Mouse (Mus musculus) heart, embryonic 11.5 days (tissue): ENCODE measurements around the gene Serpinh1. TPM values are rescaled to one million over a fixed set of nuclear protein-coding genes. Genes with fewer than 3 reads are reported as not detected.
A peak's percentile ranks its signal among the peaks of the same experiment; 100 is the strongest.

Experiments used
- ATAC-seq: fragments of 200-750 bp; cut with Nextera tagmentation; replicated peaks from 2 replicates; pipeline ENCODE4 v1.8.0; 2017; ENCODE audit warnings: moderate library complexity; ENCODE audit not compliant: insufficient number of reproducible peaks, low FRiP score, low TSS enrichment
- H3K27ac ChIP-seq: fragments of 300-500 bp; sonication (generic); 2 replicates; pipeline ENCODE4 v1.5.1; 2014; ENCODE audit warnings: mild to moderate bottlenecking, low read depth, low read length
- H3K27me3 ChIP-seq: fragments of 300-500 bp; sonication (generic); 2 replicates; pipeline ENCODE4 v1.6.1; 2014; ENCODE audit warnings: mild to moderate bottlenecking, low read length, mixed read lengths; ENCODE audit not compliant: control insufficient read depth, insufficient read depth
- H3K36me3 ChIP-seq: fragments of 300-500 bp; sonication (generic); 2 replicates; pipeline ENCODE4 v1.6.1; 2014; ENCODE audit warnings: mild to moderate bottlenecking, low read length, moderate library complexity, mixed read lengths; ENCODE audit not compliant: control insufficient read depth, insufficient read depth
- H3K4me1 ChIP-seq: fragments of 300-500 bp; sonication (generic); 2 replicates; pipeline ENCODE4 v1.6.1; 2014; ENCODE audit warnings: low read length; ENCODE audit not compliant: control insufficient read depth, insufficient read depth
- H3K4me2 ChIP-seq: fragments of 300-500 bp; sonication (generic); 2 replicates; pipeline ENCODE4 v1.6.1; 2014; ENCODE audit warnings: mild to moderate bottlenecking, moderate library complexity
- H3K4me3 ChIP-seq: fragments of 300-500 bp; sonication (generic); 2 replicates; pipeline ENCODE4 v1.5.1; 2014; ENCODE audit warnings: low read depth, low read length
- H3K9ac ChIP-seq: fragments of 300-500 bp; sonication (generic); 2 replicates; pipeline ENCODE4 v1.6.1; 2014; ENCODE audit warnings: mild to moderate bottlenecking, low read depth, low read length, moderate library complexity
- H3K9me3 ChIP-seq: fragments of 300-500 bp; sonication (generic); replicated peaks from 2 replicates; pipeline ENCODE4 v1.6.1; 2016; ENCODE audit warnings: low read length; ENCODE audit not compliant: control insufficient read depth
- WGBS: fragments of 180-500 bp; shearing (Covaris S2); extraction: QIAGEN DNeasy Blood & Tissue Kit; methylation state at CpG from one replicate; pipeline ENCODE4 v1.1.7; 2014; ENCODE audit not compliant: insufficient replicate concordance; 5-methylcytosine and 5-hydroxymethylcytosine counted together
- polyA plus RNA-seq: library from polyadenylated mRNA; unstranded; fragments of >200 nt; fragmentation: Nextera tagmentation; extraction: Ambion mirVana; gene quantifications from 2 replicates; pipeline ENCODE4 v1.2.1, GENCODE M21; 2014

Gene Serpinh1
- polyA plus RNA-seq, 1 experiment from 2014 or later: 442 TPM

DNA sequence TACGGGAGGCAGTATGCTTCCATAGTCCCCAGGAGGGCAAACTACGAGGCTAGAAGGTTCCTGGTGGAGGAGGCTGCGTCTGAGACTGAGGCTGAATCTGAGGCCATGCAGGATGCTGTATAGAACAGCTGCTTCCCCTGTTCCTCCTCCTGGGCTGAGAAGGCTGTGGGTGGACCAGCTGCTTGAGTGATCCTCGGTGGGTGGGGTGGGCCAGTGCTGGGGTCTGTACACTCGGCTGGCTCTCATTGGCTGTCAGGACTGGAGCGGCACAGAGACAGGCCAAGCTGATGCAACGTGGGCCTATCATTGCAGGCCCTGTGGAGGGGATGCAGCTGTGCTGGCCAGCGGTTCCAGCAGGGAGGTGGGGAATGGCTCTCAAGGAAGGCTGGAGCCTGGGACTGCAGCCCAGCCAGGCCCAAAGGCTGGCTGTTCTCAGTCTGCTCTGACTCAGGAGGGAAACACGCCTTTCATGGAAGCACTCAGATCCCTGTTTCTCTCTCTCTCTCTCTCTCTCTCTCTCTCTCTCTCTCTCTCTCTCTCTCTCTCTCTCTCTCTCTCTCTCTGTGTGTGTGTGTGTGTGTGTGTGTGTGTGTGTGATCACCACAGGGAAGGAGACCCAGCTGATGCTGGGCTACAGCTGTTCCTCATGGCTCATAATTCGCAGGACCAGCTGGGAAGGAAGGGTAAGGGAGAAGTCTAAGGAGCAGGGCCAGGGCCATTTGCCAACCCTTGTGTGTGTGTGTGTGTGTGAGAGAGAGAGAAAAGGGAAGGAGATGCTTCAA, 7.2 kb upstream of the Serpinh1 start:
- no peaks in the 10 kb centered on the region for H3K36me3 ChIP-seq
- peak overlapping the region; percentile 32; the same call in 1 of the 2 replicates for H3K4me2 ChIP-seq
- no peaks in the 10 kb centered on the region for H3K27me3 ChIP-seq
- 15% methylated on average over 10 of the region's 10 CpGs for WGBS
- H3K4me1 ChIP-seq: peaks cover 45% of the 10 kb centered on the region
- no peak overlapping the region for H3K4me3 ChIP-seq
- ATAC-seq: peak; percentile 88
- no peaks in the 10 kb centered on the region for H3K9me3 ChIP-seq
- peak overlapping the region; percentile 64 for H3K9ac ChIP-seq
- peak overlapping the region; percentile 92 for H3K27ac ChIP-seq

DNA sequence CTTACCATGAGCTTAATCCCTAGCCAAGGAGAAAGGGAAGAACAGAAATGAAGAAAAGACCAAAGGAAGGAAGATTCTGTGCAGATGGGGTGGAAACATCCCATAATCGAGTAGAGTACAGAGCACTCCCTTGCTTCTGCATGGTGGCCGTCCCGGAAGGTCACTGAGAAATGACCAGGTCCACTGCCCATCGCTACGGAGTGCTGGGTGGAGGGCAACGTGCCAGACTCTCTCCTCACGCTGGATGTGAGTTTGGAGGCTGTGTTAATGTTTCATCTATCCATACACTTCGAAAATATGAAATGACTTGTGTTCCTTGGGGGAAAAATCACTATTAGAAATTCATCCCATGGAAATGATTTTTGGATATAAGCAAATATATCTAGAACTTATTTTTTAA, 5.3 kb upstream of the Serpinh1 start:
- H3K4me1 ChIP-seq: peaks cover 61% of the 10 kb centered on the region
- H3K9ac ChIP-seq: no peak overlapping the region
- H3K36me3 ChIP-seq: no peaks in the 10 kb centered on the region
- no peak overlapping the region for H3K27ac ChIP-seq
- no peak overlapping the region for H3K4me2 ChIP-seq
- WGBS: 86% methylated on average over 8 of the region's 8 CpGs
- H3K9me3 ChIP-seq: no peaks in the 10 kb centered on the region
- ATAC-seq: no peak
- no peak overlapping the region for H3K4me3 ChIP-seq
- H3K27me3 ChIP-seq: no peaks in the 10 kb centered on the region

DNA sequence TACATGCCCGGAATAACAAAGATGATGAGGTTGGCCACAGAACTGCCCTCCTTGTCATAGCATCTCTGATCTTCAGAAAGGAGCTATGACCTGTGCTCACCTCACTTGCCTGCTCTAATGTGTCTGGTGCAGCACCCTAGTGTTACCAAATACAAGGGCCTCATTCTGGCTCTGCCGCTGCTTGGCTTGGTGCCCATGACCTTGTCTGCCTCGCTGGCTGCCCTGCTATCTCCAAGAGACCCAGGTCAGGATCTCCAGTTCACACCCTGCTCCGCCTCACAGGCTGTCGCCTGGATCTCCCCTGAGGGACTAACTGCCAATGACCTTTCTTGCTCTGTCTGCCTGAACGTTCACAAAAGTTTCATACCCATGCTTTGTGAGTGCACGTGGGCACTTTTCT, 4.2 kb upstream of the Serpinh1 start:
- Histone ChIP-seq H3K27ac (peak overlapping the region; percentile 100), H3K9me3 (no peaks in the 10 kb centered on the region), H3K36me3 (no peaks in the 10 kb centered on the region), H3K27me3 (no peaks in the 10 kb centered on the region), H3K4me3 (no peak overlapping the region), H3K9ac (peak overlapping the region; percentile 64; the same call in 1 of the 2 replicates), H3K4me2 (peak overlapping the region; percentile 64; the same call in 1 of the 2 replicates), H3K4me1 (peaks cover 64% of the 10 kb centered on the region)
- ATAC-seq: no peak
- WGBS: 36% methylated on average over 7 of the region's 7 CpGs

GRCm38 (mm10) chr7:99356244-99356930, 3.3 kb upstream of the Serpinh1 start:
- Histone ChIP-seq H3K4me3 (peak overlapping the region; percentile 18), H3K27ac (peak overlapping the region; percentile 100), H3K9me3 (no peaks in the 10 kb centered on the region), H3K9ac (peak overlapping the region; percentile 64), H3K4me1 (peaks cover 64% of the 10 kb centered on the region), H3K27me3 (no peaks in the 10 kb centered on the region), H3K4me2 (peak overlapping the region; percentile 64), H3K36me3 (no peaks in the 10 kb centered on the region)
- ATAC-seq: 0 out of 2 replicates have a peak, but pooled peaks have one; percentile 1
- WGBS: 13% methylated on average over 9 of the region's 9 CpGs

DNA sequence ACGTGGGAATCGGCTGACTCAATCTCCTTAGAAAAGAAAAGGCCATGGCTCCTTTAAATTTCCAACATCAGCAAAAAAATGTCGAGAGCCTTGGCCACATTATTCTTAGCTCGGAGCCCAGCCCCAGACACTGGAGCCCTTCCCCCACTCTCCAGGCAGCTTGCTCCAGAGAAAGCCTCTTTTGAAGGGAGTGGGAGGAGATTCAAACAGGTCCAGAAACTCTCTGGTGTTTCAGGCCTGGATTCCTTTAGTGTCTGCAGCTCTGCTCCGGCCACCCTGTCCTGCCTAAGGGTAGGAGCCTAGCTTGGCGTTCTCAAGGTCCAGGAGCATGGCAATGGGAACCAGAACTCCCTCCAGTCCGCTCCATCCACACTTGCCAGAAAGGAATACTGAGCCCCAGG, 2.7 kb upstream of the Serpinh1 start:
- Histone ChIP-seq H3K4me1 (peaks cover 62% of the 10 kb centered on the region), H3K9me3 (no peaks in the 10 kb centered on the region), H3K4me2 (peak overlapping the region; percentile 64), H3K4me3 (peak overlapping the region; percentile 18), H3K27me3 (no peaks in the 10 kb centered on the region), H3K36me3 (no peaks in the 10 kb centered on the region), H3K27ac (peak overlapping the region; percentile 100), H3K9ac (peak overlapping the region; percentile 64)
- 8% methylated on average over 7 of the region's 7 CpGs for WGBS
- ATAC-seq: no peak

DNA sequence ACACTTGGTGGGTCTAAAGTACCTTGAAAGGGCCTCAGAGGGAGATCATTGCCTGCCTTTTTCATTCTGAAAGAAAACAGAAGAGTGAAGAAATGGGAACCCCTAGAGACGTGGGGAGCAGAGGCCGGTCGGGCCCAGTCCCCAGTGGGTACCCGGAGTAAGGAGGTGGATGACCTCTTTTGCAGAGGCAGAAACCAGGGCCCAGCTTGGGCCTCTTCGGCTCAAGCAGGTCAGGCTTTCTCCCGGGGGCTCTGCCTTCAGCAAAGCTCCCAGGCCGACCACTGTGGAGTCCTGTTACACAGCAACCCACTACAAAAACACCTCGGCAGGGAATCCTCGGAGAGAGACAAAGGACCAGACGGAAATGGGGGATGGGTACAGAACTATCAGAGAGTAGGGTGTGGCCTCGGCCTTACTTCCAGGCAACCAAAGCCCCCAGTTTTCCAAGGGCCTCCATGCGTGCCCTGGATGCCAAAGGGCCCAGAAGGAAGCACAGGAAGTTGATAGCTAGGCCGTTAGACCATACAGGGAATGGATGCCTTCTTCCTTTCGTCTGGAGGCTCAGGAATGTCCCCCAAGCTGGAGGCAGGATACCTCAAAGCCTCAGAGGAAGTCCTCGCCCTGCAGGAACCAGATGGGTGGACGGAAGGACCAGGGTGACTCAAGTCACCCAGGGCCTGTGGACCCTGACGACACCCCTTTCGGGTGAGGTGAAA, 1.1 kb downstream of the Serpinh1 start:
- under 1% methylated on average over 18 of the region's 18 CpGs for WGBS
- Histone ChIP-seq H3K4me3 (peak overlapping the region; percentile 84), H3K27ac (peak overlapping the region; percentile 97), H3K4me1 (peaks cover 63% of the 10 kb centered on the region), H3K36me3 (peaks cover 28% of the 10 kb centered on the region), H3K27me3 (no peaks in the 10 kb centered on the region), H3K9ac (peak overlapping the region; percentile 98), H3K4me2 (peak overlapping the region; percentile 98), H3K9me3 (no peaks in the 10 kb centered on the region)
- ATAC-seq: no peak; the same call in 1 of the 2 replicates

DNA sequence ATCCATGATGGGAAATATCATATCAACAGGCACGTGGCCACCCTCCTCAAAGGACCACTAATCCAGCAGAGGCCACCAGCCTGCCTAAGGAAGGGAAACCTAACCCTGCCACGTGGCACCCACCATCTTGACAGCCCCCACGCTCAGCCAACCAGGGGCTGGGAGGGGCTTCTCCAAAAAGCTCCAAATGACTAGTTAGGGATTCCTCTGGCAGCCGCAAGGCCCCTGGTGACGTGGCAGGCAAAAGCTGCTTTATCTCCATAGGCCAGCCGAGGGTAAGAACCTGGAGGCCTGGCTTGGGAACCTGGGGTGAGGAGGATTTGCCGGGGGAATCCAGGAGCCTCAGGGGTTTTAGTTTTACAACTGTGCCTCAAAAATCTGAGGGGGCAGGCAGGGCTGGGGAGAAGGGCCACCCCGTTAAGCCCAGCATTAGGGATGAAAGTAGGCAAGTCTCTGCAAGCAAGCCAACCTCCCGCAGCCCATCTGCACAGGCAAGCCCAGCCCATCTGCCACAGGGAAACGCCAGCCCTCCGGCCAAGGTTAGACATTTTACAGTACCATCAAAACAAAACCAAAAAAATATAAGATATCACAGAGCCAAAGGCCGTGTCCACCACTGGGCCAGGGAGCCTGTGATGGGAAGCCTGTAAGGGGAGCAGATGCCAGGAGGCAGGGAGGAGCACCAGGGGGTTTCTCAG, 1.8 kb downstream of the Serpinh1 start:
- peak overlapping the region; percentile 98 for H3K9ac ChIP-seq
- peak overlapping the region; percentile 98 for H3K4me2 ChIP-seq
- H3K27me3 ChIP-seq: no peaks in the 10 kb centered on the region
- H3K36me3 ChIP-seq: peaks cover 36% of the 10 kb centered on the region
- peak overlapping the region; percentile 97 for H3K27ac ChIP-seq
- 2% methylated on average over 12 of the region's 12 CpGs for whole genome bisulfite sequencing
- no peak for ATAC-seq
- H3K4me3 ChIP-seq: peak overlapping the region; percentile 84
- no peaks in the 10 kb centered on the region for H3K9me3 ChIP-seq
- peaks cover 56% of the 10 kb centered on the region for H3K4me1 ChIP-seq
